Mouse (Mus musculus): ENCODE data around the gene Drd3. TPM values are rescaled to one million over a fixed set of nuclear protein-coding genes. Genes with fewer than 3 reads are reported as not detected.

Gene Drd3
- total and polyA plus RNA-seq, 3 experiments = not detected

GRCm38 (mm10) chr16:43858941-43859476 is 105.2 kb downstream of the Drd3 start:
- no peak overlapping the region for H3K9ac ChIP-seq (ENCODE audit: insufficient read depth, low read depth)
- no peaks in the 10 kb centered on the region for H3K79me2 ChIP-seq (replicated peaks; ENCODE audit: control insufficient read depth, extremely low read depth, insufficient read depth, poor library complexity, severe bottlenecking)
- no peaks in the 10 kb centered on the region for H3K4me1 ChIP-seq (ENCODE audit: control insufficient read depth in 1 of 2, insufficient read depth in 2 of 2)
- no peak overlapping the region for H3K4me2 ChIP-seq (ENCODE audit: insufficient read depth, low read depth, poor library complexity, severe bottlenecking)
- DNase-seq (ENCODE audit: extremely low read depth) = no peak
- no peaks in the 10 kb centered on the region for H3K9me3 ChIP-seq (replicated peaks; ENCODE audit: low read length)
- no peak overlapping the region for H3K27ac ChIP-seq (ENCODE audit: insufficient read depth, low read depth)
- no peak for TF ChIP-seq ZC3H11A (IDR thresholded peaks at IDR 0.05; ENCODE audit: low read depth, low read length)
- no peak for TF ChIP-seq RAD21 (IDR thresholded peaks at IDR 0.05; ENCODE audit: low read depth, low read length)
- no peak for TF ChIP-seq ETS1 (conservative IDR thresholded peaks at IDR 0.05; ENCODE audit: low read depth, low read length)
- TF ChIP-seq IRF4 (IDR thresholded peaks at IDR 0.05; ENCODE audit: low read depth, low read length) = no peak
- TF ChIP-seq NELFE (IDR thresholded peaks at IDR 0.05; ENCODE audit: low read depth, low read length) = no peak
- no peak for TF ChIP-seq HCFC1 (IDR thresholded peaks at IDR 0.05; ENCODE audit: low read depth, low read length)
- no peak for TF ChIP-seq KAT2A (IDR thresholded peaks at IDR 0.05; ENCODE audit: insufficient replicate concordance, low read length)
- no peak for TF ChIP-seq CHD1 (IDR thresholded peaks at IDR 0.05; ENCODE audit: low read depth, low read length)
- TF ChIP-seq PAX5 (IDR thresholded peaks at IDR 0.05; ENCODE audit: low read length) = no peak
- H3K27me3 ChIP-seq (replicated peaks) = no peaks in the 10 kb centered on the region
- no peak overlapping the region for H3K4me3 ChIP-seq (replicated peaks in 1 of 3; ENCODE audit: low read depth in 2 of 3, low read length in 2 of 3, poor library complexity in 1 of 3)
- dilution Hi-C loops (cut with MboI; ENCODE audit: extremely low pct_ligation_motif_present, extremely low pct_unique_long_range_greater_than_20kb, low sequenced_read_pairs) = no loop called here
- in situ Hi-C loops (cut with MboI; ENCODE audit: low pct_ligation_motif_present, low pct_unique_long_range_greater_than_20kb, low sequenced_read_pairs) = no loop called here
- H3K36me3 ChIP-seq (replicated peaks in 1 of 2; ENCODE audit: control insufficient read depth in 1 of 2, insufficient read depth in 1 of 2, low read length in 1 of 2) = peaks cover 22 to 42% of the 10 kb centered on the region in 2 experiments

DNA sequence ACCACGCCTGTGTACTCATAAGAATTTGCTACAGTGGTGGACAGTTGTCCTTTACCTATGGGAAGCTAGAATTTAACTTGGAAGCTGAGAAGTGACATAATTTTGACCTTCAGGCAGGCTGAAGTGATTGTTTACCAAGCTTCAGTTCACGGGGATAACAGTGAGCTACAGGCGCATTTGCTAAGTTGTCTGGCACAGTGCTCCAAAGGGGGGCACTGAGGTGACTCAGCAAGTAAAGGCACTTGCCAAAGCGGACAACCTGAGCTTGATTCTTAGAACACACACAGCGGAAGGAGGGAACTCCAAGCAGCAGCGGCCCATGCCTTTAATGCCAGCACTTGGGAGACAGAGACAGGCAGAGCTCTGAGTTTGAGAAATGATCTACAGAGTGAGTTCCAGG is 106.8 kb downstream of the Drd3 start:
- Histone ChIP-seq H3K4me1 (ENCODE audit: control insufficient read depth in 1 of 2, insufficient read depth in 2 of 2) (no peaks in the 10 kb centered on the region), H3K4me2 (ENCODE audit: insufficient read depth, low read depth, poor library complexity, severe bottlenecking) (no peak overlapping the region), H3K79me2 (replicated peaks; ENCODE audit: control insufficient read depth, extremely low read depth, insufficient read depth, poor library complexity, severe bottlenecking) (no peaks in the 10 kb centered on the region), H3K9me3 (replicated peaks; ENCODE audit: low read length) (no peaks in the 10 kb centered on the region), H3K36me3 (replicated peaks in 1 of 2; ENCODE audit: control insufficient read depth in 1 of 2, insufficient read depth in 1 of 2, low read length in 1 of 2) (peaks cover 27 to 47% of the 10 kb centered on the region in 2 experiments), H3K27ac (ENCODE audit: insufficient read depth, low read depth) (no peak overlapping the region), H3K27me3 (replicated peaks) (no peaks in the 10 kb centered on the region), H3K4me3 (replicated peaks in 1 of 3; ENCODE audit: low read depth in 2 of 3, low read length in 2 of 3, poor library complexity in 1 of 3) (no peak overlapping the region), H3K9ac (ENCODE audit: insufficient read depth, low read depth) (no peak overlapping the region)
- dilution Hi-C loops (cut with MboI; ENCODE audit: extremely low pct_ligation_motif_present, extremely low pct_unique_long_range_greater_than_20kb, low sequenced_read_pairs) = no loop called here
- in situ Hi-C loops (cut with MboI; ENCODE audit: low pct_ligation_motif_present, low pct_unique_long_range_greater_than_20kb, low sequenced_read_pairs) = no loop called here
- no peak for DNase-seq (ENCODE audit: extremely low read depth)
- no peak for TF ChIP-seq GABPA (IDR thresholded peaks at IDR 0.05; ENCODE audit: insufficient replicate concordance, low read depth, low read length)

DNA sequence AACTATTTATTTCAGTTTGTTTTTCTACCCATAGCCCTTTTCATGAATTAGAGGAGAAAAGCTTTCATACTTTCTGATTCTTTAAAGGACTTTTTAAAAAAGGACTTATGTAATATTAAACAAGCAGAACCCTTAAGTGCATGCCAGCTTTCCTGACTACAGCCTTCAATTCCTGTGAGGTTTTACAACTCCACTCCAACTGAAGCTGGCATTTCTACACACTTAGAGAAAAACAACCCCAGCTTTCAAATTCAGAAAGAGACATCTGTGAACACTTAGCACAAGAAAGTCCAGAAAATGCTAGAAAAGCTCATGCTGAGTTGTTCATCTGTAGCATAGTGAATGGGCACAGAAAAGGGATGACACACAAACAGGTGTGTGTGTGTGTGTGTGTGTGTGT is 116.0 kb downstream of the Drd3 start:
- no peak overlapping the region for H3K4me2 ChIP-seq (ENCODE audit: insufficient read depth, low read depth, poor library complexity, severe bottlenecking)

More for the DNA sequence above, 116.0 kb downstream of the Drd3 start:
- dilution Hi-C loops (cut with MboI; ENCODE audit: extremely low pct_ligation_motif_present, extremely low pct_unique_long_range_greater_than_20kb, low sequenced_read_pairs) = no loop called here
- Histone ChIP-seq H3K4me3 (replicated peaks in 1 of 3; ENCODE audit: low read depth in 2 of 3, low read length in 2 of 3, poor library complexity in 1 of 3) (no peak overlapping the region), H3K9ac (ENCODE audit: insufficient read depth, low read depth) (no peak overlapping the region), H3K79me2 (replicated peaks; ENCODE audit: control insufficient read depth, extremely low read depth, insufficient read depth, poor library complexity, severe bottlenecking) (peaks cover under 1% of the 10 kb centered on the region; the same call in 1 of the 2 replicates), H3K4me1 (ENCODE audit: control insufficient read depth in 1 of 2, insufficient read depth in 2 of 2) (no peaks in the 10 kb centered on the region), H3K36me3 (replicated peaks in 1 of 2; ENCODE audit: control insufficient read depth in 1 of 2, insufficient read depth in 1 of 2, low read length in 1 of 2) (peaks cover 53 to 77% of the 10 kb centered on the region in 2 experiments), H3K9me3 (replicated peaks; ENCODE audit: low read length) (no peaks in the 10 kb centered on the region), H3K27ac (ENCODE audit: insufficient read depth, low read depth) (no peak overlapping the region), H3K27me3 (replicated peaks) (no peaks in the 10 kb centered on the region)
- in situ Hi-C loops (cut with MboI; ENCODE audit: low pct_ligation_motif_present, low pct_unique_long_range_greater_than_20kb, low sequenced_read_pairs) = loop anchor here (5.0 kb wide), 1 partner anchor 187 kb away; no protein-coding TSS in a partner anchor
- TF ChIP-seq NELFE (IDR thresholded peaks at IDR 0.05; ENCODE audit: low read depth, low read length) (no peak), JUND (conservative IDR thresholded peaks at IDR 0.05; ENCODE audit: low read depth, low read length) (no peak)
- no peak for DNase-seq (ENCODE audit: extremely low read depth)

All from CH12.LX (cell line).